Mouse (Mus musculus) lung, postnatal 0 days (tissue): ENCODE measurements around the gene Lrrc20. TPM values are rescaled to one million over a fixed set of nuclear protein-coding genes. Genes with fewer than 3 reads are reported as not detected.
A peak's percentile ranks its signal among the peaks of the same experiment; 100 is the strongest.
"Not testable (repeated sequence)": the region's sequence is repeated elsewhere in the genome, so short reads cannot be mapped to it uniquely, and the experiment has no call there.

Experiments used
- ATAC-seq: fragments of 200-750 bp; cut with Nextera tagmentation; 2 replicates; pipeline ENCODE4 v1.8.0; 2017; ENCODE audit warnings: moderate library complexity
- DNase-seq: peaks from one replicate; pipeline ENCODE4 v3.0.0-alpha.2; 2016; ENCODE audit warnings: low spot score
- H3K27ac ChIP-seq: fragments of 300-500 bp; sonication (generic); 2 replicates; pipeline ENCODE4 v1.5.1; 2014; ENCODE audit warnings: antibody characterized with exemption, mild to moderate bottlenecking, low read length, mixed read lengths
- H3K27me3 ChIP-seq: fragments of 300-500 bp; sonication (generic); replicated peaks from 2 replicates; pipeline ENCODE4 v1.6.1; 2014; ENCODE audit warnings: low read length, mixed read lengths; ENCODE audit not compliant: insufficient read depth
- H3K36me3 ChIP-seq: fragments of 300-500 bp; sonication (generic); 2 replicates; pipeline ENCODE4 v1.6.1; 2014; ENCODE audit warnings: low read length, mixed read lengths; ENCODE audit not compliant: insufficient read depth
- H3K4me1 ChIP-seq: fragments of 300-500 bp; sonication (generic); 2 replicates; pipeline ENCODE4 v1.6.1; 2014; ENCODE audit warnings: antibody characterized with exemption, low read depth, low read length, mixed read lengths; ENCODE audit not compliant: insufficient read depth
- H3K4me2 ChIP-seq: fragments of 300-500 bp; sonication (generic); replicated peaks from 2 replicates; pipeline ENCODE4 v1.6.1; 2014; ENCODE audit warnings: low read depth, mild to moderate bottlenecking, low read length, moderate library complexity, mixed read lengths
- H3K4me3 ChIP-seq: fragments of 300-500 bp; sonication (generic); 2 replicates; pipeline ENCODE4 v1.5.1; 2014; ENCODE audit warnings: low read depth, low read length
- H3K9ac ChIP-seq: fragments of 300-500 bp; sonication (generic); replicated peaks from 2 replicates; pipeline ENCODE4 v1.6.1; 2014; ENCODE audit warnings: low read depth, mild to moderate bottlenecking
- H3K9me3 ChIP-seq: fragments of 300-500 bp; sonication (generic); 2 replicates; pipeline ENCODE4 v1.6.1; 2016; ENCODE audit warnings: low read length, mixed read lengths
- CTCF ChIP-seq: IDR thresholded peaks from 2 replicates; pipeline ENCODE4 v1.5.1; 2016; ENCODE audit warnings: antibody characterized with exemption, mild to moderate bottlenecking
- EP300 ChIP-seq: IDR thresholded peaks from 2 replicates; pipeline ENCODE4 v1.6.1; 2016; ENCODE audit warnings: antibody characterized with exemption, mild to moderate bottlenecking, control low read depth
- WGBS: fragments of 180-500 bp; shearing (Covaris S2); extraction: QIAGEN DNeasy Blood & Tissue Kit; methylation state at CpG from one replicate; pipeline ENCODE4 v1.1.7; 2014; 5-methylcytosine and 5-hydroxymethylcytosine counted together
- polyA plus RNA-seq: library from polyadenylated mRNA; unstranded; fragments of >200 nt; fragmentation: Nextera tagmentation; extraction: Ambion mirVana; gene quantifications from 2 replicates; pipeline ENCODE4 v1.2.1, GENCODE M21; 2015

Lrrc20 gene
- polyA plus RNA-seq, 1 experiment from 2014 or later, result 5.8 TPM

GRCm38 (mm10) chr10:61608233-61608632, 132.6 kb downstream of the Lrrc20 start:
- TF ChIP-seq EP300, result no peak
- TF ChIP-seq CTCF, result no peak
- no peak for DNase-seq
- H3K9me3 ChIP-seq, result no peaks in the 10 kb centered on the region

GRCm38 (mm10) chr10:61610650-61611235, 135.1 kb downstream of the Lrrc20 start:
- no peak overlapping the region for H3K4me2 ChIP-seq
- H3K36me3 ChIP-seq, result no peaks in the 10 kb centered on the region
- no peak overlapping the region for H3K27ac ChIP-seq
- TF ChIP-seq EP300 (no peak), CTCF (peak; percentile 72)
- H3K9ac ChIP-seq, result no peak overlapping the region
- WGBS, result 67% methylated on average over 8 of the region's 8 CpGs
- H3K27me3 ChIP-seq, result no peaks in the 10 kb centered on the region
- no peak overlapping the region for H3K4me3 ChIP-seq
- H3K9me3 ChIP-seq, result no peaks in the 10 kb centered on the region
- no peaks in the 10 kb centered on the region for H3K4me1 ChIP-seq
- ATAC-seq (no peak), DNase-seq (peak; percentile 43)

More at GRCm38 (mm10) chr10:61608233-61608632, 132.6 kb downstream of the Lrrc20 start:
- Histone ChIP-seq H3K4me2 (no peak overlapping the region), H3K4me1 (no peaks in the 10 kb centered on the region), H3K36me3 (no peaks in the 10 kb centered on the region), H3K9ac (no peak overlapping the region), H3K27me3 (no peaks in the 10 kb centered on the region), H3K27ac (no peak overlapping the region), H3K4me3 (no peak overlapping the region)
- ATAC-seq, result no peak

DNA sequence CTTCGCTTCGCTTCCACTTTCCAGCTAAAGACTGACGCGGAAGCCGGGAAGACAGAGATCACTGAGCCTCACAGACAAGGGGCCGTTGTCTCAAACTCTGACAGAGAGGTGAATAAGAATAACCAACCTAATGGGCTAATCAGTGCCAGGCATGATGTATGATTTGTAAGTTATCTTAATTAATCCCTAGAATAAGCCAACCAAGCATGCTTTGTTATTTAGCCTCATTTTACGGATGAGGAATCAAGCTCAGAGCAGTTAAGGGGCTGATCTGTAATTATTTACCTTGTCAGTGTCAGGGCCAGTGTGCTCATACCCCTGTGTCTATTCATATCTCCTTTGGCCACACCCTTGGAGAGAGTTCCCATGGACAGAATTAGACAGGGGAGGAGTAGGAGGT, 138.7 kb downstream of the Lrrc20 start:
- no peaks in the 10 kb centered on the region for H3K27me3 ChIP-seq
- no peak overlapping the region for H3K4me2 ChIP-seq
- H3K4me3 ChIP-seq, result no peak overlapping the region
- H3K9me3 ChIP-seq, result no peaks in the 10 kb centered on the region
- TF ChIP-seq EP300, result no peak
- no peak for TF ChIP-seq CTCF
- H3K36me3 ChIP-seq, result no peaks in the 10 kb centered on the region
- no peak for DNase-seq
- ATAC-seq, result no peak
- no peak overlapping the region for H3K27ac ChIP-seq
- WGBS, result 87% methylated on average over 7 of the region's 7 CpGs
- H3K4me1 ChIP-seq, result no peaks in the 10 kb centered on the region
- no peak overlapping the region for H3K9ac ChIP-seq

- Histone ChIP-seq H3K27ac (no peak overlapping the region), H3K36me3 (no peaks in the 10 kb centered on the region), H3K27me3 (no peaks in the 10 kb centered on the region), H3K4me3 (no peak overlapping the region), H3K4me1 (no peaks in the 10 kb centered on the region), H3K4me2 (no peak overlapping the region), H3K9ac (no peak overlapping the region), H3K9me3 (no peaks in the 10 kb centered on the region)
- DNase-seq (no peak), ATAC-seq (no peak)
- WGBS, result 86% methylated on average over 2 of the region's 2 CpGs
- TF ChIP-seq CTCF (no peak), EP300 (no peak)
Measured at GRCm38 (mm10) chr10:61618528-61618927, 142.9 kb downstream of the Lrrc20 start.

GRCm38 (mm10) chr10:61621681-61622080, 146.1 kb downstream of the Lrrc20 start:
- WGBS, result 45% methylated on average over 9 of the region's 9 CpGs
- ATAC-seq, result no peak

GRCm38 (mm10) chr10:61623874-61624273, 148.3 kb downstream of the Lrrc20 start:
- not testable (repeated sequence) for H3K4me3 ChIP-seq, H3K4me2 ChIP-seq, H3K9me3 ChIP-seq, H3K27ac ChIP-seq, H3K36me3 ChIP-seq, DNase-seq, H3K9ac ChIP-seq, ATAC-seq
- 0 out of 2 replicates have a peak, but pooled peaks cover 15% of the 10 kb centered on the region for H3K27me3 ChIP-seq
- TF ChIP-seq CTCF, result peak; percentile 27; the same call in 1 of the 2 replicates
- peaks cover 11% of the 10 kb centered on the region for H3K4me1 ChIP-seq
- 70% methylated on average over 3 of the region's 3 CpGs for WGBS

More at GRCm38 (mm10) chr10:61621681-61622080, 146.1 kb downstream of the Lrrc20 start:
- DNase-seq, result no peak
- no peak overlapping the region for H3K9ac ChIP-seq
- H3K36me3 ChIP-seq, result no peaks in the 10 kb centered on the region
- H3K4me1 ChIP-seq, result peaks cover 11% of the 10 kb centered on the region
- TF ChIP-seq CTCF (no peak), EP300 (no peak)
- no peaks in the 10 kb centered on the region for H3K9me3 ChIP-seq
- 0 out of 2 replicates have a peak, but pooled peaks cover 15% of the 10 kb centered on the region for H3K27me3 ChIP-seq
- no peak overlapping the region for H3K27ac ChIP-seq
- no peak overlapping the region for H3K4me3 ChIP-seq
- no peak overlapping the region for H3K4me2 ChIP-seq
